Mouse (Mus musculus) lung, embryonic 16.5 days (tissue): ENCODE data around the gene Dennd4a. TPM values are rescaled to one million over a fixed set of nuclear protein-coding genes. Genes with fewer than 3 reads are reported as not detected.

Source experiments
- ATAC-seq: fragments of 200-750 bp; cut with Nextera tagmentation; 2 replicates; pipeline ENCODE4 v1.8.0; 2017; ENCODE audit warnings: low read depth, mild to moderate bottlenecking, moderate library complexity
- H3K27ac ChIP-seq: fragments of 300-500 bp; sonication (generic); 2 replicates; pipeline ENCODE4 v1.5.1; 2014; ENCODE audit warnings: mild to moderate bottlenecking, control low read depth, low read length
- H3K27me3 ChIP-seq: fragments of 300-500 bp; sonication (generic); 2 replicates; pipeline ENCODE4 v1.6.1; 2014; ENCODE audit warnings: low read depth, low read length, mixed read lengths; ENCODE audit not compliant: control insufficient read depth, insufficient read depth
- H3K36me3 ChIP-seq: fragments of 300-500 bp; sonication (generic); 2 replicates; pipeline ENCODE4 v1.6.1; 2014; ENCODE audit warnings: low read length; ENCODE audit not compliant: control insufficient read depth, insufficient read depth
- H3K4me1 ChIP-seq: fragments of 300-500 bp; sonication (generic); replicated peaks from 2 replicates; pipeline ENCODE4 v1.6.1; 2014; ENCODE audit warnings: low read length, mixed read lengths; ENCODE audit not compliant: control insufficient read depth, insufficient read depth
- H3K4me2 ChIP-seq: fragments of 300-500 bp; sonication (generic); 2 replicates; pipeline ENCODE4 v1.6.1; 2014; ENCODE audit warnings: low read depth, low read length, control low read depth
- H3K4me3 ChIP-seq: fragments of 300-500 bp; sonication (generic); 2 replicates; pipeline ENCODE4 v1.5.1; 2014; ENCODE audit warnings: mild to moderate bottlenecking, low read length, control low read depth
- H3K9ac ChIP-seq: fragments of 300-500 bp; sonication (generic); 2 replicates; pipeline ENCODE4 v1.6.1; 2014; ENCODE audit warnings: low read length, control low read depth
- H3K9me3 ChIP-seq: fragments of 300-500 bp; sonication (generic); 2 replicates; pipeline ENCODE4 v1.6.1; 2016; ENCODE audit warnings: low read length; ENCODE audit not compliant: control insufficient read depth
- WGBS: fragments of 180-500 bp; shearing (Covaris S2); extraction: QIAGEN DNeasy Blood & Tissue Kit; methylation state at CpG from one replicate; pipeline ENCODE4 v1.1.7; 2014; 5-methylcytosine and 5-hydroxymethylcytosine counted together
- polyA plus RNA-seq: library from polyadenylated mRNA; unstranded; fragments of >200 nt; fragmentation: Nextera tagmentation; extraction: Ambion mirVana; gene quantifications from 2 replicates; pipeline ENCODE4 v1.2.1, GENCODE M21; 2015

Dennd4a gene
- polyA plus RNA-seq, 1 experiment from 2014 or later = 9.0 TPM

- Histone ChIP-seq H3K4me3 (no peak overlapping the region), H3K4me1 (peaks cover 5% of the 10 kb centered on the region; the same call in 1 of the 2 replicates), H3K4me2 (no peak overlapping the region), H3K27me3 (no peaks in the 10 kb centered on the region), H3K36me3 (no peaks in the 10 kb centered on the region), H3K9ac (no peak overlapping the region), H3K9me3 (no peaks in the 10 kb centered on the region), H3K27ac (no peak overlapping the region)
- WGBS = 66% methylated on average over 4 of the region's 4 CpGs
- ATAC-seq = no peak
Observed at GRCm38 (mm10) chr9:64773936-64774335, 37.2 kb upstream of the Dennd4a start.

- Histone ChIP-seq H3K9me3 (no peaks in the 10 kb centered on the region), H3K4me2 (no peak overlapping the region), H3K4me1 (peaks cover 5% of the 10 kb centered on the region; the same call in 1 of the 2 replicates), H3K36me3 (no peaks in the 10 kb centered on the region), H3K4me3 (no peak overlapping the region), H3K27me3 (no peaks in the 10 kb centered on the region), H3K9ac (peak overlapping the region; percentile 37; the same call in 1 of the 2 replicates), H3K27ac (peak overlapping the region; percentile 37; the same call in 1 of the 2 replicates)
- ATAC-seq = peak; percentile 36; the same call in 1 of the 2 replicates
- 38% methylated on average over 5 of the region's 5 CpGs for WGBS
Observed at GRCm38 (mm10) chr9:64774411-64774811, 36.7 kb upstream of the Dennd4a start.

DNA sequence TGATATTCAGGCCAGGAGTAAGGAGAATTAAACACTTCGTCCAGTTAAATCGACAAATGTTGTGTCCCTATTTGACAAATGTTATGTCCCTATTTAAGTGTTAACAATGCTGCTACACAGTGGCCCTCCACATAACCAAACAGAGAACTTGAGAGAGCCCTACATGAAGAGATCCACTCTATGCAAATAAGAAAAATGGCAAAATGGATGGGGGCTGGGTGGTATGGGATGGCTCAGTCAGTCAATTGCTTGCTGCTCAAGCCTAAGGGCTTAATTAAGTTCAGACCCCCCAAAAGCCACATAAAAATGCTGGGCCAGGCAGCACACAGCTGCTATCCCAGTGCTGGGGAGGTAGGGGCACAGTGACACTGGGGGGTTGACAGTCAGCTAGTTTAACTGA, 36.3 kb upstream of the Dennd4a start:
- H3K27ac ChIP-seq = no peak overlapping the region
- no peak overlapping the region for H3K4me2 ChIP-seq
- WGBS = 53% methylated on average over 2 of the region's 2 CpGs
- H3K36me3 ChIP-seq = no peaks in the 10 kb centered on the region
- no peaks in the 10 kb centered on the region for H3K9me3 ChIP-seq
- ATAC-seq = no peak
- no peaks in the 10 kb centered on the region for H3K27me3 ChIP-seq
- H3K4me1 ChIP-seq = peaks cover 5% of the 10 kb centered on the region; the same call in 1 of the 2 replicates
- H3K9ac ChIP-seq = no peak overlapping the region
- no peak overlapping the region for H3K4me3 ChIP-seq

GRCm38 (mm10) chr9:64775491-64775890, 35.6 kb upstream of the Dennd4a start:
- 65% methylated on average over 4 of the region's 4 CpGs for WGBS
- Histone ChIP-seq H3K4me2 (no peak overlapping the region), H3K9ac (no peak overlapping the region), H3K27ac (no peak overlapping the region), H3K36me3 (no peaks in the 10 kb centered on the region), H3K4me1 (peaks cover 5% of the 10 kb centered on the region; the same call in 1 of the 2 replicates), H3K4me3 (no peak overlapping the region), H3K9me3 (no peaks in the 10 kb centered on the region), H3K27me3 (no peaks in the 10 kb centered on the region)
- ATAC-seq = no peak

DNA sequence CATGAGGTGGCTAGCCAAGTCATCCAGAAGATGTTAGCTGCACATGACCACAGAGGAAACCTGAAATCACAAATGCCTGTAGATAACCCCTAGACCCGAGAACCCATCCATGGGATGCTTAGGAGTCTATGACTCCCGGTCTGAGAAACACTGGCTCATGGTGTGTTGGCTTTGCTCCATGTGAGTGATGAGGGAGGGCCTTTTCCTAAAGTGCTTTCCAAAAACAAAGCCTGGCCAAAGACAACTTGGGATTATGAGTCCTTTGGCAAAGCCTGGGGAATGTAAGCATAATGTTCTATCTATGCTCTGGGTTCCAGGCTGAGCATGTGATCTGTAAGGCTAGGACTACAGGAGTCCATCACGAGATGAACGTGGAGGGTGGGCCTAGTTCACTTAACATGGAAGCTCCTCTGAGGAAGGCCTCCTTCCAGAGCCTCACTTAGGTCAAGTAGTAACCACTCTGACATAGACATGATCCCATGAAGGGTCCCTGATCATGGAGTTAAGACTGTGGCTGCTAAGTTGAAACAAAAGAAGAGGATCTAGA, 33.6 kb upstream of the Dennd4a start:
- no peak overlapping the region for H3K9ac ChIP-seq
- no peaks in the 10 kb centered on the region for H3K27me3 ChIP-seq
- no peak overlapping the region for H3K4me3 ChIP-seq
- WGBS = 82% methylated on average over 4 of the region's 4 CpGs
- no peak overlapping the region for H3K27ac ChIP-seq
- no peak overlapping the region for H3K4me2 ChIP-seq
- no peaks in the 10 kb centered on the region for H3K4me1 ChIP-seq
- no peaks in the 10 kb centered on the region for H3K9me3 ChIP-seq
- H3K36me3 ChIP-seq = no peaks in the 10 kb centered on the region
- ATAC-seq = no peak

- Histone ChIP-seq H3K9ac (no peak overlapping the region), H3K4me3 (no peak overlapping the region), H3K4me1 (no peaks in the 10 kb centered on the region), H3K4me2 (no peak overlapping the region), H3K9me3 (no peaks in the 10 kb centered on the region), H3K27ac (no peak overlapping the region), H3K27me3 (no peaks in the 10 kb centered on the region), H3K36me3 (no peaks in the 10 kb centered on the region)
- no peak for ATAC-seq
- WGBS = 73% methylated on average over 1 of the region's 1 CpGs
Observed at GRCm38 (mm10) chr9:64778151-64778550, 33.0 kb upstream of the Dennd4a start.

GRCm38 (mm10) chr9:64779628-64780027, 31.5 kb upstream of the Dennd4a start:
- H3K9me3 ChIP-seq = no peaks in the 10 kb centered on the region
- WGBS = 33% methylated on average over 7 of the region's 7 CpGs

DNA sequence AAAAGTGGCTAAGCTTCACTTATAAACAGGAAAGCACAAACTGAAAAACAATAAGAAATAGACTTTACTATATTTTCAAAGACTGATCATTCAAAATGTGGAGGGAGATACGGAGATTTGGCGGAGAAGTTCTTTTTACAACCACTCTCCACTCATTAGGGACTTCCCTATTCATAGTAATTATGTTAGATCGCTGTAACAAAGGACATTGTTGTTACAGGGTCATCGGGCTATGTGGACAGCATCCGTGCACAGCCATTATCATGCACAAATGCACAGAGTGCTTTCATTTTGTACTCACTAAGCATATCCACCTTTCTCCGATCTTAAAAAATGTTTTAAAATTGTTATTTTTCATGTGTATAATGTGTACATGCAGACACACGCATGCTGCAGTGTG, 27.6 kb upstream of the Dennd4a start:
- no peak for ATAC-seq
- no peak overlapping the region for H3K9ac ChIP-seq
- no peaks in the 10 kb centered on the region for H3K4me1 ChIP-seq
- H3K9me3 ChIP-seq = no peaks in the 10 kb centered on the region
- no peak overlapping the region for H3K4me2 ChIP-seq
- H3K27ac ChIP-seq = no peak overlapping the region
- no peaks in the 10 kb centered on the region for H3K27me3 ChIP-seq
- H3K36me3 ChIP-seq = no peaks in the 10 kb centered on the region
- WGBS = 85% methylated on average over 7 of the region's 7 CpGs
- H3K4me3 ChIP-seq = no peak overlapping the region

More at GRCm38 (mm10) chr9:64779628-64780027, 31.5 kb upstream of the Dennd4a start:
- Histone ChIP-seq H3K9ac (no peak overlapping the region), H3K27me3 (no peaks in the 10 kb centered on the region), H3K4me2 (no peak overlapping the region), H3K4me3 (no peak overlapping the region), H3K27ac (no peak overlapping the region), H3K4me1 (no peaks in the 10 kb centered on the region), H3K36me3 (no peaks in the 10 kb centered on the region)
- no peak for ATAC-seq

DNA sequence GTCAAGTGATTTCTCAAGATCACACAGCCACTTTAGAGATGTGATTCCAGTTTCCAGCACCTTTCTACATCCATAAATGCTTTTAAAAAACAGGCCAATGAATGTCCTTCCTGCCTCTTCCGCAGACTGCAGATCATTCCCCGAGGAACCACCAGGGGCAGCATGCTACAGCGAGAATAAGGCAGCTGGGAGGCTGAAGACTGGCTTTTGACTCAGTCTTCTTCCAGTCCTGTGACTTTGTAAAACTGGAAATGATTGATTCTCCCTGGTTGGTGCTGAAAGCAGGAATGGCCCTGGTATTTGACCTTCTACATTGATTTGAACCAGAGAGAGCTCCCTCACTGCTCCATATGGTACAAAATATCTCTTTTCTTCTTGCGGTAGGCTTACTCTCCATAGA, 26.3 kb upstream of the Dennd4a start:
- Histone ChIP-seq H3K36me3 (no peaks in the 10 kb centered on the region), H3K9me3 (no peaks in the 10 kb centered on the region), H3K4me2 (no peak overlapping the region), H3K27ac (no peak overlapping the region), H3K4me3 (no peak overlapping the region), H3K27me3 (no peaks in the 10 kb centered on the region), H3K4me1 (no peaks in the 10 kb centered on the region), H3K9ac (no peak overlapping the region)
- WGBS = 35% methylated on average over 4 of the region's 4 CpGs
- ATAC-seq = no peak
